Mouse (Mus musculus) G1E (cell line): ENCODE measurements around the gene Muc1. TPM values are rescaled to one million over a fixed set of nuclear protein-coding genes. Genes with fewer than 3 reads are reported as not detected.

ENCODE experiments used
- ATAC-seq: 2 replicates; pipeline ENCODE4 v1.8.0; 2016; ENCODE audit warnings: mild to moderate bottlenecking; ENCODE audit not compliant: insufficient number of reproducible peaks, poor library complexity, low FRiP score, severe bottlenecking; ENCODE audit errors: extremely low read depth
- DNase-seq: peaks from one replicate; pipeline ENCODE4 v3.0.0; 2012; ENCODE audit warnings: low spot score
- H3K27me3 ChIP-seq: 2 replicates; pipeline ENCODE4 v1.6.1; 2012; ENCODE audit warnings: mild to moderate bottlenecking, low read length, inconsistent platforms; ENCODE audit not compliant: insufficient read depth
- H3K36me3 ChIP-seq: replicated peaks from 2 replicates; pipeline ENCODE3; 2012; ENCODE audit warnings: mild to moderate bottlenecking, inconsistent platforms
- H3K4me1 ChIP-seq: 2 replicates; pipeline ENCODE4 v1.6.1; 2012; ENCODE audit warnings: low read depth, low read length, inconsistent platforms, mixed read lengths; ENCODE audit not compliant: insufficient read depth
- H3K4me3 ChIP-seq: 2 replicates; pipeline ENCODE4 v1.5.1; 2012; ENCODE audit warnings: low read depth, mild to moderate bottlenecking, inconsistent platforms, low read length, moderate library complexity, mixed read lengths
- H3K9me3 ChIP-seq: replicated peaks from 2 replicates; pipeline ENCODE4 v1.6.1; 2012; ENCODE audit warnings: inconsistent platforms
- CTCF ChIP-seq: IDR thresholded peaks from 2 replicates; pipeline ENCODE4 v1.5.1; 2012; ENCODE audit warnings: low read depth, low read length, inconsistent platforms, mixed read lengths
- GATA1 ChIP-seq: IDR thresholded peaks from 2 replicates; pipeline ENCODE4 v1.6.1; 2012; ENCODE audit warnings: borderline replicate concordance, low read length, inconsistent platforms, mixed read lengths
- GATA2 ChIP-seq: IDR thresholded peaks from 2 replicates; pipeline ENCODE4 v1.6.1; 2012; ENCODE audit warnings: low read depth, low read length, inconsistent platforms, borderline replicate concordance
- POLR2AphosphoS5 ChIP-seq: IDR thresholded peaks from 2 replicates; pipeline ENCODE4 v1.6.1; 2012; ENCODE audit warnings: low read depth, low read length, inconsistent platforms; ENCODE audit not compliant: insufficient replicate concordance
- TAL1 ChIP-seq: conservative IDR thresholded peaks from 2 replicates; pipeline ENCODE4 v1.6.1; 2012; ENCODE audit warnings: low read depth, low read length, inconsistent platforms, mixed read lengths
- polyA plus RNA-seq: library from polyadenylated mRNA; stranded (reverse); fragments of >175 nt; gene quantifications from 2 replicates; pipeline ENCODE4 v1.2.3, GENCODE M21; 2012
- total RNA-seq, 2 experiments: library from RNA; stranded (forward) in 1 of 2; stranded (reverse) in 1 of 2; fragments of 200-1000 nt in 1 of 2; fragments of >200 nt in 1 of 2; fragmentation: Nextera tagmentation in 1 of 2; gene quantifications; 2 replicates each; pipeline ENCODE4 v1.2.3; 2014 to 2017

Muc1 gene
- total and polyA plus RNA-seq, 3 experiments = 0.16 TPM; not detected in 2

DNA sequence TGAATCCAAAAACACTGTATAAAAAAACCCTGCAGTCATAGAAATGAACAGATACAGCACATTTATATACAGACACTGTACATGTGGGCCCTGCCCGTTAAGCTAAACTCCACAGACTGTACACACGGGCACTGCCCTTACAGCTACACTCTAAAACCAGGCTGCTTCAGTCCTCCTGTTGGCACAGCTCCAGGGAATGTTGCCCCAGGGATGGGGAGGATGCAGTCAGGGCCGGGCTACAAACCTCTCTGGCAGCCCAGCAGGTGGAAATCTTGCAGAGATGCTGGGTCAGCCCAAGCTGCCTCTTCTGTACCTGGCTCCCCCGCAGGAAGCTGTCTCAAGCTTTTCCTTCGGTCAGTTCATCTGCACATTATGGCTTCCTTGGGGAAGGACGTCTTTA is 42.9 kb downstream of the Muc1 start:
- H3K4me1 ChIP-seq = peaks cover 3% of the 10 kb centered on the region; the same call in 1 of the 2 replicates
- H3K36me3 ChIP-seq = peaks cover 12% of the 10 kb centered on the region
- H3K4me3 ChIP-seq = no peak overlapping the region
- H3K27me3 ChIP-seq = peaks cover 25% of the 10 kb centered on the region
- TF ChIP-seq GATA2 (no peak), POLR2AphosphoS5 (no peak), TAL1 (no peak), CTCF (no peak)
- H3K9me3 ChIP-seq = no peaks in the 10 kb centered on the region
- DNase-seq = no peak
- ATAC-seq = no peak

DNA sequence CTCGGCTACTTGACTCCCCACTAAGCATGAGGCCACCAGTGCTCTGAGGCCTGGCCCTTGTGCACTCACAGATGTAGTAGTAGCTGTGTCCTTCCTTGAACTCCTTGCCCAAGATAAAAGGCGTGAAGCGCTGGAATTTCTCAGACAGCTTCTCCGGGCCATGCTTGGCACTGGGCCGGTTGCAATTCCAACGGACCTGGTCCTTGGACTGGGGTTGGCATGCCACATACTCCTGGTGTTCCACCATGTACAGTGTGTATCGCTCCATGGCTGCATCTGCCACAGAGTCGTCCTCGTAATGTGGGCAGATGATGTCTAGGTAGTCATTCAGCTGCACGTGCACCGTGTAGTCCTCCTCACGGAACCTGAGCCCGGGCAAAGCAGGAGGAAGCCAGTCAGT is 47.2 kb downstream of the Muc1 start:
- Histone ChIP-seq H3K4me3 (no peak overlapping the region), H3K27me3 (peaks cover 58% of the 10 kb centered on the region), H3K9me3 (no peaks in the 10 kb centered on the region), H3K4me1 (peaks cover 3% of the 10 kb centered on the region; the same call in 1 of the 2 replicates), H3K36me3 (no peaks in the 10 kb centered on the region)
- ATAC-seq = no peak
- TF ChIP-seq GATA1 (no peak), POLR2AphosphoS5 (no peak), TAL1 (no peak), CTCF (no peak), GATA2 (no peak)
- DNase-seq = no peak

DNA sequence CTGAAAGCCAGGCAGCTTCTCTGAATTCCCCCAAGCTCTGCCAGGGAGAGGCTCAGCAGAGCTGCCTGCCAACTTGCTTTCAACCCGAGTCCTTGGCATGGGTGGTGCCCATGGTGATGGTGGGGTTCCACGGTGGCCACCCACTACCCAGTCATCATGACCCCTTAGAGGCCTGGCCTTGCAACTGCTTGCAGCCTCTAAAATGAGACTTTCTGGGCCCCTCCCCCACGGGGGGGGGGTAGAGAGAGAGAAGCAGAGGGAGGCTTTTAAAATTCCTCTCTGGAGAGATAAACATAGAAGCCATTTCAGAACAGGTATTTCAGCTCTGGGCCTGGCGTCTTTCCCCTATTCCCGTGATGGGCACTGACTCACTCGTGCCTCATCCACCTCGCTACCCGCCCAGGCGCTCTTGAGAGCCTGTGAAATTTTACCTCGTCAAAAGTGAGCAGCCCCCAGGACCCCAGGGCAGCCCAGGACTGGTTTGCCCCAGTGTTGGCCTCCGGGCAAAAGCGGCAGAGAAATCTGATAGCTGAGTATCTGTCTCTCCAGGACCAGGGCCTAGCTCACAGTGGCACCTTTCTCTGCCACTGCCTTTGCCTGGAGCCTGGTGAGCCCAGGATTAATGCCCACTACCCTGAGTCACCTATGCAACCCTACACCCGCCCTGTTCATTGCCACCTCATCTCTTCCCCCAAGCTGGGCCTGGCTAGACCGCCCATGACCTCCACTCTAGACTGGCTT is 48.6 kb downstream of the Muc1 start:
- H3K4me3 ChIP-seq = no peak overlapping the region
- peaks cover 3% of the 10 kb centered on the region; the same call in 1 of the 2 replicates for H3K4me1 ChIP-seq
- no peaks in the 10 kb centered on the region for H3K36me3 ChIP-seq
- ATAC-seq (no peak), DNase-seq (no peak)
- TF ChIP-seq GATA1 = no peak
- no peak for TF ChIP-seq POLR2AphosphoS5
- no peak for TF ChIP-seq GATA2
- no peak for TF ChIP-seq TAL1
- no peak for TF ChIP-seq CTCF
- peaks cover 61% of the 10 kb centered on the region for H3K27me3 ChIP-seq
- no peaks in the 10 kb centered on the region for H3K9me3 ChIP-seq

- no peak overlapping the region for H3K4me3 ChIP-seq
- TF ChIP-seq GATA2 (no peak), POLR2AphosphoS5 (no peak), TAL1 (no peak), CTCF (no peak), GATA1 (no peak)
- ATAC-seq (no peak), DNase-seq (no peak)
- peaks cover 3% of the 10 kb centered on the region; the same call in 1 of the 2 replicates for H3K4me1 ChIP-seq
- H3K36me3 ChIP-seq = no peaks in the 10 kb centered on the region
- H3K9me3 ChIP-seq = no peaks in the 10 kb centered on the region
- H3K27me3 ChIP-seq = peaks cover 59% of the 10 kb centered on the region
These were observed 49.2 kb downstream of the Muc1 start for GRCm38 (mm10) chr3:89278107-89278506.

DNA sequence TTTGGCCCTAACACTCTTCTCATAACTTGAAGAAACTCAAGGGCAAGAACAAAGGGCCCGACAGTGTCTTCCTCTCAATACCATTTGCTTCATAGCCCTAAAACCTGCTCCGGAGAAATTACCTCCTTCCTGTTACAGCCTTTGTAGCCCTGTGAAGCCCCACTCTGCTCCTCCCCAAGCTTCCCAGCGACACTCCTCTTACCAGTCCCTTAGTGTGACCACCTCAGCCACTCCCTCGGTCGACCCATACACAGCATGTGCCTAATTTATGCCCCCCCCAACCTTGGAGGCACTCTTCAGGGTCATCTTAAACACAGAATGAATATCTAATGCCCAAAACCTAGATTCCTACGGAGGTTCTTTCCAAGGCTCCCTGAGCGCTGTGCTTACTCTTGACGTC is 49.8 kb downstream of the Muc1 start:
- no peak for ATAC-seq
- H3K36me3 ChIP-seq = no peaks in the 10 kb centered on the region
- TF ChIP-seq GATA2 (no peak), TAL1 (no peak), GATA1 (no peak), POLR2AphosphoS5 (no peak), CTCF (no peak)
- H3K27me3 ChIP-seq = peaks cover 60% of the 10 kb centered on the region
- no peak for DNase-seq
- H3K4me1 ChIP-seq = peaks cover 3% of the 10 kb centered on the region; the same call in 1 of the 2 replicates
- H3K9me3 ChIP-seq = no peaks in the 10 kb centered on the region
- H3K4me3 ChIP-seq = no peak overlapping the region

GRCm38 (mm10) chr3:89279153-89279890 is 50.5 kb downstream of the Muc1 start:
- H3K27me3 ChIP-seq = peaks cover 66% of the 10 kb centered on the region
- H3K4me1 ChIP-seq = peaks cover 3% of the 10 kb centered on the region; the same call in 1 of the 2 replicates
- ATAC-seq (no peak), DNase-seq (no peak)
- H3K4me3 ChIP-seq = no peak overlapping the region
- H3K36me3 ChIP-seq = no peaks in the 10 kb centered on the region
- no peak for TF ChIP-seq POLR2AphosphoS5
- no peak for TF ChIP-seq CTCF
- TF ChIP-seq GATA1 = no peak
- TF ChIP-seq GATA2 = no peak
- TF ChIP-seq TAL1 = no peak
- no peaks in the 10 kb centered on the region for H3K9me3 ChIP-seq
